In the genomic region with DNA sequence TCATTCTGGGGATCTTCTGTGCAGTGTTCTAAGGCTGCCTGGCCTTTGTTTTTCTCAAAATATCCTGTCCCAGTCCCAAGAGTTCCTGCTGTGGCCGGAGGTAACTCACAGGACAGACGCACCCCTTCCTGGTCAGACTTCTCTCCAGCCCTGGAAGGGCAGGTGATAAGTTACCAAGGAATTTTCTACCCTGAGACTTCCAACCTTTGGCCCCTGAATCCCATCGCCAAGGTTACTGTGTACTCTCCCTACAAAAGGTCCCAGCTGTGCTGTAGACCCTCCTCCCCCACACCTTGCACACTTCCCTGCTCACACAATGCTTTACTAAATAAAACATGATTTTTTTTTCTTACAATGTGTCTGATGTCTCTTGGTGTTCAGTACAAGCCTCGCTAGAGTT, we compare ENCODE assay signal across 18 mouse cellular contexts. TPM values are rescaled to one million over a fixed set of nuclear protein-coding genes. Genes with fewer than 3 reads are reported as not detected.
A peak's percentile ranks its signal among the peaks of the same experiment; 100 is the strongest.
DNase-seq lines count a peak whose midpoint lies in the region; ATAC-seq and TF ChIP-seq lines count a peak whose summit lies in the region.
"Had no signal": no experiment of that assay in that cellular context is flagged by ENCODE, and none has a peak within 500 bp of the region (broad histone marks: within the 10 kb centered on the region; RNA-seq: fewer than 3 reads in every experiment).

No protein-coding gene starts in this region.

- 34% methylated on average over 4 of the region's 4 CpGs for WGBS in lung, embryonic 14.5 days
- WGBS in lung, postnatal 0 days: 31% methylated on average over 4 of the region's 4 CpGs
- WGBS in liver, postnatal 0 days (ENCODE audit: insufficient replicate concordance): 42% methylated on average over 4 of the region's 4 CpGs
- 68% methylated on average over 4 of the region's 4 CpGs for WGBS in forebrain, embryonic 15.5 days

- TF ChIP-seq CTCF in gastrocnemius, adult 2 months (IDR thresholded peaks at IDR 0.05): no peak
- no peak for TF ChIP-seq CTCF in lung, embryonic 14.5 days (IDR thresholded peaks at IDR 0.05; ENCODE audit: low read depth)
- TF ChIP-seq CTCF in lung, postnatal 0 days (IDR thresholded peaks at IDR 0.05): no peak
- TF ChIP-seq CTCF in liver, postnatal 0 days (IDR thresholded peaks at IDR 0.05; ENCODE audit: low read depth): no peak

- peaks cover 3% of the 10 kb centered on the region; the same call in 1 of the 2 replicates for H3K4me1 ChIP-seq in lung, embryonic 14.5 days (ENCODE audit: insufficient read depth)
- H3K4me1 ChIP-seq in lung, postnatal 0 days (ENCODE audit: insufficient read depth, low read depth, low read length): peaks cover 6% of the 10 kb centered on the region; the same call in 1 of the 2 replicates
- peaks cover 12% of the 10 kb centered on the region for H3K4me1 ChIP-seq in liver, postnatal 0 days (ENCODE audit: insufficient read depth)
- H3K4me1 ChIP-seq in forebrain, embryonic 15.5 days: peaks cover 16% of the 10 kb centered on the region

- peak overlapping the region; percentile 59 for H3K4me2 ChIP-seq in lung, embryonic 14.5 days
- no peak overlapping the region for H3K4me2 ChIP-seq in lung, postnatal 0 days (replicated peaks; ENCODE audit: low read depth, low read length)
- no peak overlapping the region for H3K4me2 ChIP-seq in liver, postnatal 0 days (ENCODE audit: low read depth, low read length)
- no peak overlapping the region for H3K4me2 ChIP-seq in forebrain, embryonic 15.5 days (replicated peaks)

- TF ChIP-seq EP300 in lung, postnatal 0 days (IDR thresholded peaks at IDR 0.05): no peak
- TF ChIP-seq EP300 in liver, postnatal 0 days (IDR thresholded peaks at IDR 0.05; ENCODE audit: low read depth): no peak

- H3K36me3 ChIP-seq in lung, embryonic 14.5 days (ENCODE audit: insufficient read depth): 0 out of 2 replicates have a peak, but pooled peaks cover 3% of the 10 kb centered on the region
- H3K36me3 ChIP-seq in lung, postnatal 0 days (ENCODE audit: insufficient read depth, low read length): no peaks in the 10 kb centered on the region
- no peaks in the 10 kb centered on the region for H3K36me3 ChIP-seq in liver, postnatal 0 days (replicated peaks; ENCODE audit: insufficient read depth, low read length)
- H3K36me3 ChIP-seq in forebrain, embryonic 15.5 days: no peaks in the 10 kb centered on the region
- H3K36me3 ChIP-seq: limb, embryonic 15.5 days had no signal

- H3K4me3 ChIP-seq in gastrocnemius, adult 2 months: no peak overlapping the region
- no peak overlapping the region for H3K4me3 ChIP-seq in lung, embryonic 14.5 days (ENCODE audit: low read depth, low read length)
- H3K4me3 ChIP-seq in lung, postnatal 0 days (ENCODE audit: low read depth, low read length): no peak overlapping the region
- no peak overlapping the region for H3K4me3 ChIP-seq in liver, postnatal 0 days (ENCODE audit: low read depth, low read length)
- no peak overlapping the region for H3K4me3 ChIP-seq in forebrain, embryonic 15.5 days
- H3K4me3 ChIP-seq: forebrain, embryonic 13.5 days; heart, adult 2 months had no signal

- no peak overlapping the region for H3K27ac ChIP-seq in gastrocnemius, adult 2 months
- no peak overlapping the region for H3K27ac ChIP-seq in lung, embryonic 14.5 days (ENCODE audit: low read depth)
- H3K27ac ChIP-seq in lung, postnatal 0 days (ENCODE audit: low read length): no peak overlapping the region
- H3K27ac ChIP-seq in liver, postnatal 0 days (ENCODE audit: low read depth): no peak overlapping the region
- H3K27ac ChIP-seq in forebrain, embryonic 15.5 days (replicated peaks): no peak overlapping the region
- H3K27ac ChIP-seq: forebrain, embryonic 13.5 days; heart, adult 2 months; limb, embryonic 15.5 days had no signal

- peaks cover 54% of the 10 kb centered on the region for H3K27me3 ChIP-seq in lung, embryonic 14.5 days (ENCODE audit: insufficient read depth, low read length)
- H3K27me3 ChIP-seq in lung, postnatal 0 days (replicated peaks; ENCODE audit: insufficient read depth, low read length): peaks cover 14% of the 10 kb centered on the region; the same call in 1 of the 2 replicates
- H3K27me3 ChIP-seq in liver, postnatal 0 days (ENCODE audit: insufficient read depth, low read length): peaks cover 67% of the 10 kb centered on the region
- peaks cover 44% of the 10 kb centered on the region for H3K27me3 ChIP-seq in forebrain, embryonic 15.5 days

- H3K9me3 ChIP-seq in lung, embryonic 14.5 days (ENCODE audit: low read depth, low read length): no peaks in the 10 kb centered on the region
- no peaks in the 10 kb centered on the region for H3K9me3 ChIP-seq in lung, postnatal 0 days (ENCODE audit: low read length)
- no peaks in the 10 kb centered on the region for H3K9me3 ChIP-seq in liver, postnatal 0 days (ENCODE audit: low read length)
- H3K9me3 ChIP-seq in forebrain, embryonic 15.5 days: no peaks in the 10 kb centered on the region
- H3K9me3 ChIP-seq: forebrain, embryonic 13.5 days; limb, embryonic 15.5 days had no signal

- ATAC-seq in lung, embryonic 14.5 days (ENCODE audit: insufficient read depth): no peak
- no peak for ATAC-seq in lung, postnatal 0 days
- no peak for ATAC-seq in liver, postnatal 0 days
- no peak for ATAC-seq in forebrain, embryonic 15.5 days (replicated peaks)
- ATAC-seq: forebrain, embryonic 13.5 days had no signal

- DNase-seq in gastrocnemius, adult 2 months: peak; percentile 2
- no peak for DNase-seq in gastrocnemius, postnatal 4 days (ENCODE audit: low spot score in 2 of 2)
- no peak for DNase-seq in lung, embryonic 14.5 days
- DNase-seq in lung, postnatal 0 days (ENCODE audit: low spot score): no peak
- DNase-seq in kidney, postnatal 10 days: peak; percentile 34
- DNase-seq in heart, adult 18-20 months: no peak
- no peak for DNase-seq in liver, postnatal 0 days
- DNase-seq: adrenal gland, adult 8-10 months; cerebellum, adult 11-12 months; heart, adult 2 months; heart, postnatal 10 days; lung, adult 18-20 months; midbrain, embryonic 14.5 days had no signal

- H3K9ac ChIP-seq in lung, embryonic 14.5 days: no peak overlapping the region; the same call in 1 of the 2 replicates
- no peak overlapping the region for H3K9ac ChIP-seq in lung, postnatal 0 days (replicated peaks; ENCODE audit: low read depth)
- no peak overlapping the region for H3K9ac ChIP-seq in liver, postnatal 0 days (replicated peaks)
- no peak overlapping the region for H3K9ac ChIP-seq in forebrain, embryonic 15.5 days (replicated peaks)
- H3K9ac ChIP-seq: forebrain, embryonic 13.5 days; limb, embryonic 15.5 days had no signal

- intact Hi-C loops in gastrocnemius, adult 2 months (cut with DNase I): no loop called here

RNA-seq across cellular contexts. Expression of gene Cldn9, which starts 1.7 kb away (rescaled TPM):
- total RNA-seq in gastrocnemius, adult 2 months (2021): under 1 TPM; 0.15 to 0.17 TPM
- under 1 TPM; 0.61 to 0.91 TPM for total RNA-seq in gastrocnemius, postnatal 4 days (2021)
- 5.1 and 6.2 TPM in 2 replicates for polyA plus RNA-seq in lung, embryonic 14.5 days (2014; fragmentation: Nextera tagmentation; extraction: Ambion mirVana)
- polyA plus RNA-seq in lung, postnatal 0 days (2015; fragmentation: Nextera tagmentation; extraction: Ambion mirVana): 0.44 and 0.76 TPM in 2 replicates
- total RNA-seq in heart, adult 18-20 months (2021): not detected
- polyA plus RNA-seq in liver, postnatal 0 days (2015; fragmentation: Nextera tagmentation; extraction: Ambion mirVana): 0.09 and 0.12 TPM in 2 replicates
- 1.2 TPM in 2 replicates for polyA plus RNA-seq in forebrain, embryonic 15.5 days (2015; fragmentation: Nextera tagmentation; extraction: Ambion mirVana)
- total RNA-seq: common myeloid progenitor, adult 5-6 weeks; heart, adult 2 months; heart, postnatal 10 days had no signal
- polyA plus RNA-seq: heart, adult 2 months had no signal

RNA-seq across cellular contexts. Expression of gene Cldn6, which starts 3.0 kb away (rescaled TPM):
- total RNA-seq in gastrocnemius, adult 2 months (2021): not detected
- not detected for total RNA-seq in gastrocnemius, postnatal 4 days (2021)
- 207 and 219 TPM in 2 replicates for polyA plus RNA-seq in lung, embryonic 14.5 days (2014; fragmentation: Nextera tagmentation; extraction: Ambion mirVana)
- polyA plus RNA-seq in lung, postnatal 0 days (2015; fragmentation: Nextera tagmentation; extraction: Ambion mirVana): 5.9 and 6.3 TPM in 2 replicates
- total RNA-seq in heart, adult 18-20 months (2021): not detected
- polyA plus RNA-seq in liver, postnatal 0 days (2015; fragmentation: Nextera tagmentation; extraction: Ambion mirVana): 0.94 and 1.3 TPM in 2 replicates
- 0.42 and 0.50 TPM in 2 replicates for polyA plus RNA-seq in forebrain, embryonic 15.5 days (2015; fragmentation: Nextera tagmentation; extraction: Ambion mirVana)
- total RNA-seq: adrenal gland, adult 8-10 months; common myeloid progenitor, adult 5-6 weeks; heart, adult 2 months; heart, postnatal 10 days; layer of hippocampus, adult 8-10 months had no signal
- polyA plus RNA-seq: heart, adult 2 months; midbrain, embryonic 14.5 days had no signal

RNA-seq across cellular contexts. Expression of gene Tnfrsf12a, which starts 4.8 kb away (rescaled TPM):
- 10 to 100 TPM; 19.5 to 27.5 TPM for total RNA-seq in gastrocnemius, adult 2 months (2021)
- 10 to 100 TPM; 43.7 to 55.5 TPM for total RNA-seq in gastrocnemius, postnatal 4 days (2021)
- polyA plus RNA-seq in lung, embryonic 14.5 days (2014; fragmentation: Nextera tagmentation; extraction: Ambion mirVana): 21.6 and 24.0 TPM in 2 replicates
- 50.4 and 53.8 TPM in 2 replicates for polyA plus RNA-seq in lung, postnatal 0 days (2015; fragmentation: Nextera tagmentation; extraction: Ambion mirVana)
- total RNA-seq in heart, adult 18-20 months (2021): 10 to 100 TPM; 63.7 to 89.9 TPM
- polyA plus RNA-seq in liver, postnatal 0 days (2015; fragmentation: Nextera tagmentation; extraction: Ambion mirVana): 28.1 and 29.7 TPM in 2 replicates
- 3.6 and 5.5 TPM in 2 replicates for polyA plus RNA-seq in forebrain, embryonic 15.5 days (2015; fragmentation: Nextera tagmentation; extraction: Ambion mirVana)

RNA-seq across cellular contexts. Expression of gene Thoc6, which starts 8.4 kb away (rescaled TPM):
- total RNA-seq in gastrocnemius, adult 2 months (2021): 1 to 10 TPM; 6.3 to 8.8 TPM
- 10 to 100 TPM; 18.8 to 20.8 TPM for total RNA-seq in gastrocnemius, postnatal 4 days (2021)
- 47.4 and 49.6 TPM in 2 replicates for polyA plus RNA-seq in lung, embryonic 14.5 days (2014; fragmentation: Nextera tagmentation; extraction: Ambion mirVana)
- polyA plus RNA-seq in lung, postnatal 0 days (2015; fragmentation: Nextera tagmentation; extraction: Ambion mirVana): 18.1 and 18.6 TPM in 2 replicates
- total RNA-seq in heart, adult 18-20 months (2021): 10 to 100 TPM; 11.0 to 11.2 TPM
- polyA plus RNA-seq in liver, postnatal 0 days (2015; fragmentation: Nextera tagmentation; extraction: Ambion mirVana): 8.5 and 10.3 TPM in 2 replicates
- polyA plus RNA-seq in forebrain, embryonic 15.5 days (2015; fragmentation: Nextera tagmentation; extraction: Ambion mirVana): 39.4 and 39.5 TPM in 2 replicates

RNA-seq across cellular contexts. Expression of gene Hcfc1r1, which starts 8.7 kb away (rescaled TPM):
- total RNA-seq in gastrocnemius, adult 2 months (2021): 100 to 1,000 TPM; 112 to 137 TPM
- 100 to 1,000 TPM; 214 to 230 TPM for total RNA-seq in gastrocnemius, postnatal 4 days (2021)
- polyA plus RNA-seq in lung, embryonic 14.5 days (2014; fragmentation: Nextera tagmentation; extraction: Ambion mirVana): 63.8 and 71.1 TPM in 2 replicates
- 104 and 107 TPM in 2 replicates for polyA plus RNA-seq in lung, postnatal 0 days (2015; fragmentation: Nextera tagmentation; extraction: Ambion mirVana)
- 100 to 1,000 TPM; 191 to 199 TPM for total RNA-seq in heart, adult 18-20 months (2021)
- polyA plus RNA-seq in liver, postnatal 0 days (2015; fragmentation: Nextera tagmentation; extraction: Ambion mirVana): 26.6 and 28.6 TPM in 2 replicates
- 90.3 and 92.0 TPM in 2 replicates for polyA plus RNA-seq in forebrain, embryonic 15.5 days (2015; fragmentation: Nextera tagmentation; extraction: Ambion mirVana)

Comparison
In these comparisons a context has a peak if more than half of its experiments do, and no peak if none do; other contexts are left out.
1. DNase-seq: peak in gastrocnemius, adult 2 months (single experiment) and kidney, postnatal 10 days (single experiment); none in gastrocnemius, postnatal 4 days (0 of 2), lung, embryonic 14.5 days (single experiment), lung, postnatal 0 days (single experiment), heart, adult 18-20 months (0 of 2) and liver, postnatal 0 days (single experiment).
2. RNA of gene Cldn6, which starts 3.0 kb away (polyA plus RNA-seq): 207 to 219 TPM in lung, embryonic 14.5 days; 5.9 to 6.3 TPM in lung, postnatal 0 days, 0.94 to 1.3 TPM in liver, postnatal 0 days and 0.42 to 0.50 TPM in forebrain, embryonic 15.5 days; every median in the first group is over 10 times any median in the second.